Mouse (Mus musculus) cerebellum, postnatal 14 days (tissue): ENCODE results near the gene Vmn1r69.

ENCODE experiments used
- DNase-seq, 2 experiments: peaks; one replicate each; pipeline ENCODE4 v3.0.0; 2021; ENCODE audit warnings: mixed read lengths in 2 of 2

Gene Vmn1r69

GRCm38 (mm10) chr7:10613559-10613958, at the start of gene Vmn1r69:
Gene Vmn1r69 (minus strand): TSS chr7:10613659.
- no peak for DNase-seq

- DNase-seq, result no peak
These were observed 17.8 kb upstream of the Vmn1r69 start, which contains the start of gene Vmn1r70 for GRCm38 (mm10) chr7:10631232-10631631. Gene Vmn1r70 (plus strand): TSS chr7:10631532.

- no peak for DNase-seq
These were observed 55.1 kb downstream of the Vmn1r69 start, which contains the start of gene Vmn1r68 for GRCm38 (mm10) chr7:10558385-10558784. Gene Vmn1r68 (minus strand): TSS chr7:10558485.
